Mouse (Mus musculus) testis, postnatal 10 days (tissue): Measurements from ENCODE around the gene Plin4.

Experiments
- DNase-seq: peaks from one replicate; pipeline ENCODE4 v3.0.0; 2021; ENCODE audit warnings: low spot score

The Plin4 gene

DNA sequence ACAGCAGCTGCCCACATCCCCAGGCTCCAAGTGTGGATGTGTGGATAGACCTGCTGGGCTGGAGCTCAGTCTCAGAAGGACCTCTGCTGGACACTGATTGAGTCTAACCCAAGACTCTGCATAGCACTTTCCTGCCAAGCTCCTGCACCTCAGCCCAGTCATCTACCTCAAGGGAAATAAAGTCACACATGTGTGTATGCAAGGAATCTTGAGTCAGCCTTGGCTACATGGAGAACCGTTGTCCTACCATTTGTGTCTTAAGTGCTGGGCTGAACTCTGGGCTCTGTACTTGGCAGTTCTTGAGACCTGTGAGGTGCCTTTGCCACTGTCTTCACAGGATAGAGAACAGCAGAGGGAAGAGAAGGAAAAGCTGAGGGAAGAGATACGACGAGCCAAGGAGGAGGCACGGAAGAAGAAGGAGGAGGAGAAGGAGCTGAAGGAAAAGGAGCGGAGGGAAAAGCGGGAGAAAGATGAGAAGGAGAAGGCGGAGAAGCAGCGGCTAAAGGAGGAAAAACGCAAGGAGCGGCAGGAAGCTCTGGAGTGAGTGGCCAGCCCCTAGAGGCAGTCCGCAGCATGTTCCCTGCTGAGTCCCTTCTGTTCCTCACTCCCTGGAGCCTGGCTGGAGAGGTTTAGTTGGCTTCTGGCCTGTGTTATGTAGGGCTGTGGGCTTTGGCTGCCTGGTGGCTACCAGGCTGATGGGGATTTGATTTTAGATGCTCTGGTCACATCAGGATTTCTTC, 52.1 kb downstream of the Plin4 start:
- DNase-seq, result no peak

GRCm38 (mm10) chr17:56055945-56056678, 53.5 kb downstream of the Plin4 start:
- DNase-seq, result no peak

GRCm38 (mm10) chr17:56054938-56055337, 54.7 kb downstream of the Plin4 start:
- no peak for DNase-seq

- DNase-seq, result no peak
These were observed 58.2 kb downstream of the Plin4 start for GRCm38 (mm10) chr17:56051369-56051768.
